Mouse (Mus musculus) Patski (cell line): ENCODE data around the gene Hexdc. TPM values are rescaled to one million over a fixed set of nuclear protein-coding genes. Genes with fewer than 3 reads are reported as not detected.

Experiments used
- ATAC-seq: fragments of 100-300 bp; one replicate; pipeline ENCODE4 v1.8.0; 2021
- CTCF ChIA-PET: fragments of 350-600 bp; sonication (Branson Sonifier 250); formaldehyde crosslinking; loops from one replicate; lab custom pipeline; 2022; ENCODE audit warnings: inconsistent platforms; lab: Charles Lee
- POLR2A ChIA-PET: fragments of 350-600 bp; sonication (Branson Sonifier 250); formaldehyde crosslinking; loops from one replicate; lab custom pipeline; 2022; ENCODE audit warnings: antibody characterized with exemption, inconsistent platforms; lab: Charles Lee
- DNase-seq: peaks from one replicate; pipeline ENCODE4 v3.0.0-alpha.2; 2011; ENCODE audit warnings: low read depth, low spot score
- H3K27me3 ChIP-seq: fragments of 371-371 bp; one replicate; pipeline ENCODE4 v1.5.1; 2021
- CTCF ChIP-seq: fragments of 100-300 bp; IDR thresholded peaks from one replicate; pipeline ENCODE4 v1.5.1; 2021
- in situ Hi-C: fragments of 300-500 bp; cut with MboI; formaldehyde crosslinking; loops from 3 replicates; pipeline ENCODE4 v1.11.1; 2018; ENCODE audit warnings: low pct_unique_long_range_greater_than_20kb, mixed read lengths
- polyA plus RNA-seq: library from polyadenylated mRNA; unstranded; gene quantifications from one replicate; pipeline ENCODE4 v1.2.3, GENCODE M21; 2021

Gene Hexdc
- polyA plus RNA-seq, 1 experiment from 2014 or later = 16.5 TPM

DNA sequence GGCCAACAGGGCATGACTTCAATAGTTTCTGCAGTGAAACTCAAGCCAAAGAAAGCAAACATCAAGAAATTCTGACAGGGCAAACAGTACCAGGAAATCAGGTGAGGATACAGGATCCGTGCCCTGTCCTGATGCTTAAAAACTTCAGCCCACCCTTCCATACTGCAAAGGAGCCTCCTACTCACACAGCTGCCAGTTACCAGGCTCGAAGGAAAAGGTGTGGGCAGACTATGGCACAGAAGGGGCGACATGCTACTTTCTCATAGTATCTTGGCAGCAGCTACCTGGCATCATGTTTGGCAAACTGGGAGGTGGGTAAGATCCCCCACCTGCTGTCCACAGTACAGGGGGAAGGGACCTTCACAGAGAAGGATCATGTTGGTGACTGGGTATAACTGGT, 10.8 kb upstream of the Hexdc start:
- H3K27me3 ChIP-seq = no peaks in the 10 kb centered on the region
- TF ChIP-seq CTCF = no peak
- no peak for DNase-seq
- ChIA-PET POLR2A (no interaction called here), CTCF (no interaction called here)
- in situ Hi-C loops = no loop called here
- no peak for ATAC-seq

DNA sequence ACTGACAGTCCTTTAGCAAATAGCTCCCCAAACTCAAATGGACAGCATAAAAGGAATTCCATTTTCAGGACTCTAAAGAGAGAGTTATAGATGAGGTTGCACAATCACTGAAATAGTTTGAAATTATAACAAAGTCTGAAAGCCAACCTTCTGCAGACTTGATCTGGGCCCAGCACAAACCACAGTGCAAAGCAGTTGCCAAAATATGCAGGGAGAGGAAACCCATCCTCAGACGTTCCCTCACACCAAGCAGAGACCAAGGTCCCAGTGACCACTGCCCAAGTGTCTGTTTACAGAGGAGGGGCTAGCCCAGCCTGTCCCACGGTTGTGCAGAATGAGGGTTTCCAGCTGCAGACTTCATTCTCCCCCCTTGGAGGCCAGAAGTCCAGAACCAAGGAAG, 5.6 kb upstream of the Hexdc start:
- ChIA-PET POLR2A (no interaction called here), CTCF (no interaction called here)
- H3K27me3 ChIP-seq = no peaks in the 10 kb centered on the region
- ATAC-seq (no peak), DNase-seq (no peak)
- in situ Hi-C loops = no loop called here
- TF ChIP-seq CTCF = no peak

DNA sequence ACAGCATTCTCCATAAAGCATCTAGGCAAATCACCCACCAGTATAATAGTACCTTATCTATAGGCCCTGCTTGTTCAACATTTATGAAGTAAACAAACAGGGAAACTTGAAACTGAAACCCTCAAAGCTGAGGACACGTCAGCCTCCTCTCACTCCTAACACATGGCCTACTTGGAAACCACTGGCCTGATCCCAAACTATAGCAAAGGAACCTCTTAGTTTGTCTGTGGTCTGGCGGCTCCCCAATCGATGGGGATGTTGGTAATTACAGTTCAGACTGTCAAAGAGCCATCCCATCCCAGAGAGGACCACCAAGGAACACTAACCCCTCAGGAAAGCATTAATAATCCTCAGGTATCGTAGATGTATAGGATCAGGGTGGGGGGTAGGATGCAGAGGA, 4.4 kb upstream of the Hexdc start:
- in situ Hi-C loops = loop anchor here (5.0 kb wide), 1 partner anchor 138 kb away; the partner anchor contains the start of gene Sectm1b
- CTCF ChIA-PET = no interaction called here
- POLR2A ChIA-PET = no interaction called here
- no peaks in the 10 kb centered on the region for H3K27me3 ChIP-seq
- TF ChIP-seq CTCF = no peak
- no peak for ATAC-seq
- no peak for DNase-seq

DNA sequence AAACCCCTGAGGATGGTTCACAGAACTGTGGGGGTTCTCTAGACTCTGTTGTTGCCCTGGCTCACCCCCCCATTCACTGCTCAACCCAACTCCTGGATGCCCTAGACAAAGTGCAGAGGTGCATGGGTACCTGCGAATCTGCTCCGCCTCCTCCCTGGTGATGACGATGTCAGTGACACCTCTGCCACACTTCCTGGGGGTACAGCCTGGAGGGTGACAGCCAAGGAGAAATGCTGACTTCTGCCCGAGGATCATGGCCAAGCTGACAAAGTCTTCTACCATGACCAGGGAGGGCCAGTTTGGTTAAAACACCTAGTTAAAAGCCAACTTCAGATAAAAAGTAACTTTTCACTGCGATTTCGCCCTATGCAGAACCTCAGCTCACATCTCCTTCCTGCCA, 3.5 kb upstream of the Hexdc start:
- POLR2A ChIA-PET = no interaction called here
- no peak for TF ChIP-seq CTCF
- CTCF ChIA-PET = no interaction called here
- DNase-seq (no peak), ATAC-seq (no peak)
- H3K27me3 ChIP-seq = no peaks in the 10 kb centered on the region
- in situ Hi-C loops = loop anchor here (5.0 kb wide), 1 partner anchor 138 kb away; the partner anchor contains the start of gene Sectm1b

DNA sequence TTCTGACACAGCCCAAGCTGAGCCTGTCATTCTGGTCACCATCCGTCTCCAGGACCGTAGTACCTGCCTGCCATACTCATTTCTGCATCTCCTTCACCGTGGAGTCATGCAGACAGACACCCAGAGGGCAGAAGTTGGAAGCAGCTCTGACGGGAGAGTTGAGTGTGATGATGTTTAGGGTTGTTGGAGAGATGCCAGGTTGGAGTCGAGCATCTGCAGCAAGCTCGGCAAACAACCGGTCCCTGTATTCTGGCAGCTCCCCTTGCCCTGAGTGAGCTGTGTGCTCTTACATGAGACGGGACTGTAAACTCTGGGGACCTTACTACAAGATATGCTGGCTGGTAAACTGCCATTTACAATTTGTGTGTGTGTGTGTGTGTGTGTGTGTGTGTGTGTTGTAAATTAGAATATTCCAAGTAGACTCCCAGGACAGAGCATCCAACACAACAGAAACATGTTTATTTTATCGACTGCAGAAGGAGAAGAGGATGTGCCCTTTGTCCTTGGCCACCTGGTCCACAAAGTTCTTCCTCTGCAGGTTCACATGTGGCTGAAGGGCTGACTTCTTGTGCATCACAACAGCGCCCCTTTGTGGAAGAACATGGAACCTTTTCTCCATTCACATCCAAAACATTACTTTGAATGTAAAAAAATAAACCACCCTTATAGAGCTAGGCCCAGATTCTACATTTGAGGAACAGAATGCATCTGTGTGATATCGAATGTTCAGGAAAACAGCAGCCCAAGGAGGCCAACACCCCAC, 2.6 kb upstream of the Hexdc start:
- ChIA-PET CTCF (interaction anchor here (0.7 to 1.1 kb wide), 2 partner anchors 32 to 138 kb away, joined by 3 read pairs; partner anchors contain the start of gene Sectm1b), POLR2A (no interaction called here)
- in situ Hi-C loops = loop anchor here (5.0 kb wide), 1 partner anchor 139 kb away; the partner anchor contains the start of gene Sectm1b
- ATAC-seq = no peak
- no peak for DNase-seq
- peak; percentile 71 for TF ChIP-seq CTCF
- H3K27me3 ChIP-seq = no peaks in the 10 kb centered on the region

DNA sequence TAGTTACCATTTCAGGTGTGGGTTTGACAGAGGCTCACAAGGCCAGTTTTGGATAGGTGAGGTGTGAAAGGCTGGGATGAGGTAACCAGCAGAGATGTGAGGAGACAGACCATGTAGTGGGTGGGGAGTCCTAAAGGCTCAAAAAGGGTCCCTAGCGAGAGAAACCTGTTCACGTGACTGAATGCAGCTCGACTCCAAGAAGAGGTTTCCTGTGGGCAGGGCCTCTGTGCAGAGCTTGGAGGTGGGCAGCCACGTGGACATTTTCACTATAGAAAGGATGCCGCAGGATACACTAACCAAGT, 423 bp upstream of the Hexdc start:
- H3K27me3 ChIP-seq = no peaks in the 10 kb centered on the region
- CTCF ChIA-PET = no interaction called here
- no peak for DNase-seq
- TF ChIP-seq CTCF = no peak
- in situ Hi-C loops = loop anchor here (5.0 kb wide), 1 partner anchor 142 kb away; the partner anchor contains the start of gene Sectm1b
- POLR2A ChIA-PET = interaction anchor here (1.2 kb wide), 1 partner anchor 23 kb away, joined by 3 read pairs; no protein-coding TSS in a partner anchor
- ATAC-seq = peak; percentile 59

DNA sequence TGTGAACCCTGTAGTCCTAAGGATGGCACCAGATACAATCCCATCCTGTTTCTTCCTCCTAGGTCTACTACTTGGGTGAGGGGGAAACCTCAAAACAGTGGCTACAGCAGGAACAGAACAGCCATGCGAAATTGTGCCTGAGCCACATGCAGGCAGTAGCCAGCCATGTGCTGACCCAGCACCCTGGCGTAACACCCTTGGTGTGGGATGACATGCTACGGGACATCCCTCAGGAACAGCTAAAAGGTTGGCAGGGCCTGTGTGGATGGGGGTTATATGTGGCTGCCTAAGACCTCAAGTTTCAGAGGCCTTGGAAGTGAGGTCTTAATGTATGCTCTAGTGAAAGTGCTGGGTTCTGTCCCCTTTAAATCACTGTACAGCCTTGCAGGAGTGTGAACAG, 12.6 kb downstream of the Hexdc start:
- CTCF ChIA-PET = interaction anchor here (1.1 kb wide), 1 partner anchor 10 kb away, joined by 3 read pairs; no protein-coding TSS in a partner anchor
- POLR2A ChIA-PET = no interaction called here
- in situ Hi-C loops = no loop called here
- H3K27me3 ChIP-seq = no peaks in the 10 kb centered on the region
- DNase-seq (no peak), ATAC-seq (no peak)
- no peak for TF ChIP-seq CTCF

DNA sequence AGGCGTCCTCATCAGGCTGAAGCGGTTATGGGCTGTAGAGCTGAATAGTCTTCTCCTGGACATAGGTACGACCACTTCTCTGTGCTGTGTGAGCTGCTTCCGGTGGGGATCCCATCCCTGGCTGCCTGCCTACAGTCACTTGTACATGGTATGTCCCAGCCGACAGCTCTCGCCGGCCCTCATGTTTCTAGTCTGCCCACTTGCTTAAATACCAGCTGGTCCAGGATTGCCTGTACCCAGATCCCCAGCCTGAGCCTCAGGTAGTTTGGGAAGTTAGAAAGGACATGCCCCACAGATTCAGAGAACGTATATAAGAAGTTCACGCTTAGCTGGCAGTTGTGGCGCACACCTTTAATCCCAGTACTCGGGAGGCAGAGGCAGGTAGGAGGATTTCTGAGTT, 15.5 kb downstream of the Hexdc start:
- ChIA-PET POLR2A (no interaction called here), CTCF (no interaction called here)
- in situ Hi-C loops = no loop called here

DNA sequence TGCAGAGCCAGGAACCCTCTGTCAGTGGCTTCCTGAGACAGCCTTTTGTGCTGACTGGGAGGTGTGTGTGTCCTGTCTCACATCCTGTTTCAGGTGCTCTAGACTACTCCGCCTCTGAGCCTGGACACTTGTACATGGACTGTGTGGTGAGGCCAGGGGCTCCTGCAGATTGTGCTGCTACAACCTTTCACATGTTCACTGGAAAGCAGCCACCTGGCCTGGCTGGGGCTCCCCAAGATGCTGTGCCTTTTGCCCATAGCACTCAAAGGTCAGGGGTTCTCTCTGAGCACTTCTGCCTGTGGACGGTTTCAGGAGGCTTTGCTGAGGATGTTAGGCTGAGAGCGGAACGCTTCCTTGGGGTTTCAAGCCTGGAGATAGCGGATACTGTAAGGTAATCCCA, 16.5 kb downstream of the Hexdc start:
- no peak for DNase-seq
- in situ Hi-C loops = no loop called here
- CTCF ChIA-PET = no interaction called here

More for the DNA sequence above, 15.5 kb downstream of the Hexdc start:
- ATAC-seq (no peak), DNase-seq (no peak)
- TF ChIP-seq CTCF = no peak
- no peaks in the 10 kb centered on the region for H3K27me3 ChIP-seq

DNA sequence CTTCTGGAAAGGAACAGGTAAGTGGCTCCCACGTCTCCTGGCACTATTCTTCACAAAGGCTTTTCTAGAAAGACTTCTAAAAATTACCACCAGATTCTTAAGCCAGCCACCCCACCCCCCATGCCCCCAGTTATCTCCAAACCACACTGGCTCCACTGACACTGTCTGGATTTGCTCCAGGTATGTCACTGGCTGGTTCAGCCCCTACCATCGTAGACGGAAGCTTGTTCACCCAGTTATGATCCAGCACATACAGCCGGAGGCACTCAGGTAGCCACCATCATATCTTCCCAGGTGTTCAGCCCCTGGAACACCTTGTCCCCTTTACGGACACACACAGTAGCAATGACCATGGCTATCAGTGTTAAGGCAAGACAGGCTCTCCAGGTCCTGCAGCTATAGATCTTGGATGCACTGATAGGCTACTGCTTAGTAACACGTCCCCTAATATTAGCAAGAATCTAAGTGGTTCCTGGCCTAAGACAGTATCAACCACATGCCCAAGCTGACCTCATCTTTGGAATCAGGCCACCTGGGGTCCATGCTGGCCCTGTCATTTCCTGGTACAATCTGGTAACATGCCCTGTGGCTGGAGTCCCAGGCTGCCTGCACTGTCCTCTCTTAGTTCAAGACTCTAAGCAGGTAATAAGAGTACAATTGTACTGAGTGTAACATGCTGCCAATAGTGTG, 17.2 kb downstream of the Hexdc start:
- no peak for TF ChIP-seq CTCF
- DNase-seq = no peak
- POLR2A ChIA-PET = no interaction called here
- no peaks in the 10 kb centered on the region for H3K27me3 ChIP-seq
- in situ Hi-C loops = no loop called here
- no peak for ATAC-seq
- CTCF ChIA-PET = no interaction called here

More for the DNA sequence above, 16.5 kb downstream of the Hexdc start:
- TF ChIP-seq CTCF = no peak
- H3K27me3 ChIP-seq = no peaks in the 10 kb centered on the region
- POLR2A ChIA-PET = no interaction called here
- ATAC-seq = no peak
